Mouse (Mus musculus) ZHBTc4 (cell line): Measurements from ENCODE around the gene Rgs9bp.

ENCODE experiments used
- DNase-seq: peaks from one replicate; pipeline ENCODE4 v3.0.0-alpha.2; 2011; ENCODE audit warnings: low read depth, low spot score

Rgs9bp gene

DNA sequence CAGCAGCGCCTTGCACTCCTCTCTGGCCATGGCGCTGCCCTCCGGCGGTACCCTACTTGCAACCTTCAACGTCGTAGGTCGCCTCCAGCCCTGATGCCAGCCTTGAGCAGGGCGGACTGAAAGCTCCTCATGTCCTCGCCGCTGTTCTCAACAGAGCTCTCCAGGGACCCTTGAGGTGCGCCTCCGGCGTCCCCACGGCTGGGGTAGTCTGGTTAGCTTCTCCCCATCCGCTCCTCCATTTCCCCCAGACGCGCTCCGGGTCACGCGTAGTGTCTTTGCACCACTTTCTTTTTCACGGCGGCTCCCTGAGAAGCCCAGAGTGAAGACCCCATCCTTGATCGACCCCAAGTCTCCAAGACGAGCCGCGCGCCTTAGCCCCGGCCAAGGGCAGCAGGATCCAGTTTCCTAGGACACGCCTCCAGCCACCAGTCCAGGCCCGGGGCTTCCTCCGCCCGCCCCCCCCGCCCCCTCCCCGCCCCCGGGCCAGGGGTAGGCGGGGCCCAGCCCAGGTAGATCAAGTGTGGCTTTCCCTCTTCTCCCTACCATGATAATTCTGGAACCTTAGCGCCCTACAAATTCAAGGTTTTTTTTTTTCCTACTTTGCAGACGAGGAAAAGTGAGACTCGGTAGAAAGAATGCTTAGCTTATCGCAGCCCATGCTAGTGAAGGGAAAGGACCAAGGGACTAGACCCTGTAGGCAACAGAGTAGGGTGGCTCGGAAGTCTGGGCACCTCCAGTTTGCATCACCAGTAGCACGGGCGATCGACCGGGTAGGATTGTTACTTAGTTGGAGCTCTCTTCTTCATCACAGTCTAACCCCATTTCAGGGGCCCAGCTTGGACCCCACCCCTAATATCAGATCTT is at the start of gene Rgs9bp:
Gene Rgs9bp, minus strand, starts transcription at position 392 of the 864 bp plus-strand sequence.
- peak; percentile 89 for DNase-seq

DNA sequence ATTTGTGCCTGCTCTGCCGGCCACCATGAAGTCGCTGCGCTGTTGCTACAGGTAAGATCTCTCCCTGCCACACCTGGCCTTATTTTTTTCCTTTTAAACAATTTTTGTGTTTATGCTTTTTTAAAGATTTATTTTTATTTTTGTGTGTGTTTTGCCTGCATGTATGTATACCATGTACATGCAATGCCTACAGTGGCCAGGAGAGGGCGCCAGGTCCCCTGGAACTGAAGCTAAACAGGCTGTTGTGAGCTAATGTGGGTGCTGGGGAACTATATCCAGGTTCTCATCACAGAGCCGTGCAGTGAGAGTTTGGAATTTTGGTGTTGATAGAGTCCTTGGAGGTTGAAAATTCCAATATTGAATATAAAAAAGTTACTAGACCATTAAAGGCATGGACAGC is 43.1 kb upstream of the Rgs9bp start:
- DNase-seq = peak; percentile 66

DNA sequence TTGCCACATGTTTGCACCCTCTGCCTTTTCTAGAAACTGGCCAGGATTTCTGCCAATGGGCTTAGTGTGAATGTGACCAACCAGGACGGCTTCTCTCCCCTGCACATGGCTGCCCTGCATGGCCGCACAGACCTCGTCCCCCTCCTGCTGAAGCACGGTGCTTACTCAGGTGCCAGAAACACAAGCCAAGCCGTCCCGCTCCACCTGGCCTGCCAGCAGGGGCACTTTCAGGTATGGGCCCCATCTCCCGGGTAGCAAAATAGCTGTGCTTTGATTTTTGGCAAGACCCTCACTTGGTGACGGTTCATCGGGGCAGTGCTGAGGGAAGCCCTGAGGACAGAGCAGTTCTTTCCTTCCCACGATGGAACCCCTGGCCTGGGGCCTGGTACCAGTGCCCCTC is 42.0 kb upstream of the Rgs9bp start:
- no peak for DNase-seq

- peak; percentile 59 for DNase-seq
Measured at GRCm38 (mm10) chr7:35626038-35626437, 40.7 kb upstream of the Rgs9bp start.

GRCm38 (mm10) chr7:35622626-35623025 is 37.2 kb upstream of the Rgs9bp start:
- DNase-seq = peak; percentile 77

DNA sequence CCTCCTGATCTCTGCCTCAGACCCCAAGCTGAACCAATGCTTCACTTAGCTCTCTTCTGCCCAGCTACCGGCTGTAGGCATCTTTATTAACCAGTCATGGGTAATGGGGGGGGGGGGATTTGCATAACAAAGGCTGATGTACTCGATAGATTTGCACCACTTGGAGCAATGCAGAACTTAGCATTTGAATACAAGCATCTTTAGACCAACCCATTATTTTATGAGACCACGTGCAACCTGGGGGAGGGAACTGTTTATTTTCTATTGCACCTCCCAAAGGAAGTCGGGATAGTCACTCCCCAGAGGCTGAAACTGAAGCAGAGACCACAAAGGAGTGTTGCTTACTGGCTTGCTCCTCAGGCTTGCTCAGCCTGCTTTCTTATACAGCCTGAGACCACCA is 32.1 kb upstream of the Rgs9bp start:
- peak; percentile 73 for DNase-seq

DNA sequence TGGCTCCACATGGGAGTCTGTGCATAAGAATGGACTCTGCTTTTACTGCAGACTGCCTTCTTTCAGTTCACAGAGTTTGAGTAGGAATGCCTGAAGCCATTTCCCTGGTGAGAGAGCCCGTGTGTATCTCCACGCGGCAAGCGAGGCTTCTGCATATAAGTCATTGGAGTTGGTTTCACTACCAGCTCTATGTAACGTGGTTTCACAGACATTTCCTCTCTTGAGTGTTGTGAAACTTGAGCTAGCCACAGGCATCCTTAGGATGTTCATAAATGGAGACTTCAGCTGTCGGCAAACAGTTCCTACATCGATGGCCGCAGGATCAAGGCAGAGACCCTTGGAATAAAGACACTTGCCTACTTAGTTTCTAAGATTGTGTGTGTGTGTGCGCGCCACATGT is 23.9 kb upstream of the Rgs9bp start:
- DNase-seq = no peak

DNA sequence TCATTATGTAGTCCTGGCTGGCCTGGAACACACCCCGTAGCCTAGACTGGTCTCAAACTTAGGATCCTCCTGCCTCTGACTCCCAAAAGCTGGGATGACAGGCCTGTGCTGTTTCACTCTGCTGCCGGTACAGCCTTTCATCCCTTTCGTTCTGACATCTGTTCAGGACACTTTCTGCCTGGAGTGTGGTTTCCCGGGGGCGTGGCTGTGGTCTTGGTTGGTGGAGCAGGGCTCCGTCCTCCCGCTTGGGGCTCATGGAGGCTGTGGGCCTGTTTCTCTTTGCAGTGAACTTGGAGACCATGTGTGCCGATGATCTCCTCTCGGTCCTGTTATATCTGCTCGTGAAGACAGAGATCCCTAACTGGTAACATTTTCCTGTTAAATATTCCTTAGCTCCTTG is 21.4 kb upstream of the Rgs9bp start:
- DNase-seq = no peak

- no peak for DNase-seq
Measured at GRCm38 (mm10) chr7:35602766-35603165, 17.4 kb upstream of the Rgs9bp start.

- DNase-seq = no peak
Measured at GRCm38 (mm10) chr7:35601106-35601505, 15.7 kb upstream of the Rgs9bp start.

DNA sequence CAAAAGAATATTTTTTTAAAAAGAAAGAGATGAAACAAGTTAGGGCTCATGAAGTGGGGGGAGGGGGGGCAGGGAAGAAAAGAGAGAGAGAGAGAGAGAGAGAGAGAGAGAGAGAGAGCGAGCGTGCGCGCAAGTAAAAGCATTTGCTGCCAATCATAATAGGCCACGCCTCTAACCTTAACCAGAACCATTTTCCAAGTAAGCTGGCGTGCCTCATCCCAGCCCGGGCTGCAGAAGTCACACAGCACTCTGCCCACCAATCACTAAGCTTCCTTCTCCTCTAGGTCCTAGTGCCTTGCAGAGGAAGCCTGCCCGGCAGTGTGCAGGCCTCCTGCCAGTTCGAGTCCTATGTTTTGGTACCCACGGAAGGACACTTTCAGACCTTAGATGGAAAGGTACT is 14.6 kb upstream of the Rgs9bp start:
- peak; percentile 52 for DNase-seq

DNA sequence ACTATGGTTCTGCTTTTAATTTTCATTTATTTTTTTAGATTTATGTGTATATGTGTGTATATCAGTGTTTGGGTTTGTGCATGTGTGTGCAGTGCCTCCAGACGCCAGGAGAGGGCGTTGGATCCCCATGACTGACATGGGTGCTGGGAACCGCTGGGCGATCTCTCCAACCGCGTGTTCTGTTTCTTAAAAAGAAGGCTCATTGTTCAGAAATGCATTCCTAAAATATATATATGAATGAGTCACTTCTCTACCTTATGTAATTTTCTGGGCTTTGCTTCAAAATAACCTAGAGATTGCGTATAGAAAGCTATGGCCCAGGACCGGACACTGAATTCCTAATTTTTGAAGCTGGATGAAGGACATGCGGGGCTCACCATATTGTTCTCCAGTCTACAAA is 14.1 kb upstream of the Rgs9bp start:
- peak; percentile 72 for DNase-seq

DNA sequence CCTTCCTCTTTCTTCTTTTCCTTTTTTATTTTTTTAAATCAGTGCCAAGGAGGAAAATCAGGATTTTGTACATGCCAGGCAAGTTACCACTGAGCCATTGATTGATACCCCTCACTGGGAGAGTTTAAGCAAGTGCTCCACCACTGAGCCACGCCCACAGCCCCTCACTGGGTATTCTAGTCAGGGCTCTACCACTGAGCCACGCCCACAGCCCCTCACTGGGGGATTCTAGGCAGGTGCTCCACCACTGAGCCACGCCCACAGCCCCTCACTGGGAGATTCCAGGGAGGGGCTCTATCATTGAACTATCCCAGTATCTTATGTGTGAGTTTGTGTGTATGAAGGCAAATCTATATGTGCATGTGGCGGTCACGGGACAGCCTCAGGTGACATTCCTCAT is 8.9 kb upstream of the Rgs9bp start:
- peak; percentile 59 for DNase-seq

- no peak for DNase-seq
Measured at GRCm38 (mm10) chr7:35590731-35591191, 5.4 kb upstream of the Rgs9bp start.

DNA sequence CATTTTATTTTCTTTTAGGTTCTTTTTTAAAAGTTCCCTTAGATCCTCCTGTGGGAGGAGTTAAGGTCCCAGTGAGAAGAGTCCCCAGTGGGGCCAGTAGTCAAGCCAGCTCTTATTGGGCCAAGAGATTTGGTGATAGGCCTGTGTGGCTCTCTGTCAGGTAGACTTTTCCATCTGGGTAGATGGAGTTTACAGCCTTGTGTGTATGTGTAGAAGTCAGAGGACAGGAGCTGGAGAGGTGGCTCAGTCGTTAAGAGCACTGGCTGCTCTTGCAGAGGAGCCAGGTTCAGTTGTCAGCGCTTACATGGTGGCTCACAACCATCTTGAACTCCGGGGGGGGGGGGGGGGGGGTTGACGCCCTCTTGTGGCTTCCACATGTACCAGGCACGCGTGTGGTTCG is 4.1 kb upstream of the Rgs9bp start:
- no peak for DNase-seq

GRCm38 (mm10) chr7:35588680-35589428 is 3.5 kb upstream of the Rgs9bp start:
- no peak for DNase-seq

DNA sequence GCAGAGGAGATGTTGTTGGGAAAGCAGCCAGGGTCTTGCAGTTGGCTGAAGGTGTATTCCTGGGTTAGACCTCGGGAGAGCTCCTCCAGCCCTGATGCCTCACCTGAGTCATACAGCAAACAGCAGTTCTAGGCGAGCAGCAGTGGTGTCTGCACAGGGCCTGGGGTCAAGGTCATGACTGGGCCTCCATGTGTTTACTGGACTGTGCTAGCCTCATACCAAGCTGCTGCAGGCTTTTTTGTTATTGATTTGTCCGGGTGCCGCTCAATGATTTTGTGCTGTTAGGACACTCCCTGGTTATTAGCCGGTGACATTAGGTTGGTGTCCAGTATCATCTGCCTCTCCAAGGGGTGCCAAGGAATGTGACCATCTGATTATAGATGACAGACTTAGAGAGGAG is 2.3 kb upstream of the Rgs9bp start:
- DNase-seq = no peak

- no peak for DNase-seq
Measured at GRCm38 (mm10) chr7:35586906-35587445, 1.6 kb upstream of the Rgs9bp start.

DNA sequence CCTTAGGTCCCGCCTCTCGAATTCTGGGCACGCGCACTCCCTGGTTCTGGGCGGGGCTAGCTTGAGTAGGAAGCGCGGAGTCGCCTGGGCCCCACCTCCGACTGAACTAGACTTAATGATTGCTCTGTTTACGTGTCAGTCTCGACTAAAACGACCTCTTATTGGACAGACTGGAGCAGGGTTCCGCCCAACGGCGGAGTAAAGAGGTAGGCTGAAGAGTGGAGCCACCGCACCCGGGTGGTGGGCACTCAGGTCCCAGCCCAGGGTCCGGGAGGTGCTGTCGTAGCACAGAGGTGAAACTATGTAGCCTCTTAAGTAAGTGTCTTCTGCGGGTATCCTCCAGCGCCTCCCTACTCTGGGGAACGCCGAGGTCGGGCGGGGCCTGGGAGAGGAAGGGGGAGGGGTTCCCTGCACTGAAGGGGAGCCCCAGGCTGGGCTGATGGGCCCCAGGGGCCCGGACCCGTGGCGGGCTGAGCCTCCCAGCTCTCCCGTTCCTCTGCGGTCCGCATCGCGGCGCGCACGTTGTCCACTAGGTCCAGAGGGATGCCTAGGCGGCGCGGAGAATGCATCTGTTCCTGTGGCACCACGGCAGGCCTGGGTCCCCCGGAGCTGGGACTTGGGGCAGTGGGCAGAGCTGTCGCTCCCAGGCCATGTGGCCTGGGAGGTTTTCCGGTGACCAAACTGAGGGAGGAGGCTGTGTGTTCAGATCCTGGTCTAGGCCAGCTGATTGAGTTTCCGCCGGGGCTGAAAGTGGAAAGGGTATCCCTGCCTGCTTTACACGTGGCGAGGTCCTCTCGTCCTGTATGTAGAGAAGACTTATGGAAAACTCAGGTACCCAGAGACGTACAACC is 898 bp upstream of the Rgs9bp start, which contains the start of gene Ankrd27:
Gene Ankrd27, plus strand, starts transcription at position 190 of the 851 bp plus-strand sequence.
- peak; percentile 98 for DNase-seq

GRCm38 (mm10) chr7:35584786-35585190 is 594 bp downstream of the Rgs9bp start:
- DNase-seq = peak; percentile 75

- no peak for DNase-seq
Measured at GRCm38 (mm10) chr7:35584068-35584785, 1.2 kb downstream of the Rgs9bp start.
